Mouse (Mus musculus): ENCODE data around the gene Cntn6. TPM values are rescaled to one million over a fixed set of nuclear protein-coding genes. Genes with fewer than 3 reads are reported as not detected.

Gene Cntn6
- polyA plus RNA-seq, 1 experiment from 2014 or later = 0.73 TPM

GRCm38 (mm10) chr6:104688439-104689125, 196.0 kb downstream of the Cntn6 start:
- Histone ChIP-seq H3K9ac (ENCODE audit: low read length) (no peak overlapping the region), H3K27me3 (replicated peaks; ENCODE audit: control insufficient read depth, insufficient read depth, low read length) (no peaks in the 10 kb centered on the region), H3K27ac (ENCODE audit: low read depth) (no peak overlapping the region), H3K36me3 (ENCODE audit: control insufficient read depth, insufficient read depth, low read length) (no peaks in the 10 kb centered on the region), H3K4me1 (replicated peaks; ENCODE audit: control insufficient read depth, insufficient read depth, low read length) (no peaks in the 10 kb centered on the region), H3K4me2 (ENCODE audit: low read length) (no peak overlapping the region), H3K4me3 (ENCODE audit: low read depth, low read length) (no peak overlapping the region), H3K9me3 (ENCODE audit: control insufficient read depth, low read length) (no peaks in the 10 kb centered on the region)
- WGBS = 85% methylated on average over 6 of the region's 6 CpGs
- DNase-seq (ENCODE audit: low spot score) = no peak
- no peak for ATAC-seq (replicated peaks; ENCODE audit: low FRiP score, low TSS enrichment, low read depth)

- DNase-seq (ENCODE audit: low spot score) (no peak), ATAC-seq (replicated peaks; ENCODE audit: low FRiP score, low TSS enrichment, low read depth) (no peak)
- Histone ChIP-seq H3K4me1 (replicated peaks; ENCODE audit: control insufficient read depth, insufficient read depth, low read length) (no peaks in the 10 kb centered on the region), H3K9ac (ENCODE audit: low read length) (no peak overlapping the region), H3K9me3 (ENCODE audit: control insufficient read depth, low read length) (no peaks in the 10 kb centered on the region), H3K4me3 (ENCODE audit: low read depth, low read length) (no peak overlapping the region), H3K4me2 (ENCODE audit: low read length) (no peak overlapping the region), H3K36me3 (ENCODE audit: control insufficient read depth, insufficient read depth, low read length) (no peaks in the 10 kb centered on the region), H3K27ac (ENCODE audit: low read depth) (no peak overlapping the region), H3K27me3 (replicated peaks; ENCODE audit: control insufficient read depth, insufficient read depth, low read length) (no peaks in the 10 kb centered on the region)
- WGBS = 88% methylated on average over 1 of the region's 1 CpGs
Measured at GRCm38 (mm10) chr6:104728571-104728970, 236.0 kb downstream of the Cntn6 start.

- Histone ChIP-seq H3K9ac (ENCODE audit: low read length) (no peak overlapping the region), H3K9me3 (ENCODE audit: control insufficient read depth, low read length) (no peaks in the 10 kb centered on the region), H3K4me3 (ENCODE audit: low read depth, low read length) (no peak overlapping the region), H3K27ac (ENCODE audit: low read depth) (no peak overlapping the region), H3K36me3 (ENCODE audit: control insufficient read depth, insufficient read depth, low read length) (no peaks in the 10 kb centered on the region), H3K27me3 (replicated peaks; ENCODE audit: control insufficient read depth, insufficient read depth, low read length) (no peaks in the 10 kb centered on the region), H3K4me2 (ENCODE audit: low read length) (no peak overlapping the region), H3K4me1 (replicated peaks; ENCODE audit: control insufficient read depth, insufficient read depth, low read length) (no peaks in the 10 kb centered on the region)
- no peak for ATAC-seq (replicated peaks; ENCODE audit: low FRiP score, low TSS enrichment, low read depth)
- WGBS = 91% methylated on average over 1 of the region's 1 CpGs
- DNase-seq (ENCODE audit: low spot score) = no peak
Measured at GRCm38 (mm10) chr6:104734256-104734655, 241.7 kb downstream of the Cntn6 start.

GRCm38 (mm10) chr6:104738999-104739398, 246.4 kb downstream of the Cntn6 start:
- Histone ChIP-seq H3K4me2 (ENCODE audit: low read length) (no peak overlapping the region), H3K9ac (ENCODE audit: low read length) (no peak overlapping the region), H3K9me3 (ENCODE audit: control insufficient read depth, low read length) (no peaks in the 10 kb centered on the region), H3K27me3 (replicated peaks; ENCODE audit: control insufficient read depth, insufficient read depth, low read length) (no peaks in the 10 kb centered on the region), H3K36me3 (ENCODE audit: control insufficient read depth, insufficient read depth, low read length) (no peaks in the 10 kb centered on the region), H3K4me1 (replicated peaks; ENCODE audit: control insufficient read depth, insufficient read depth, low read length) (no peaks in the 10 kb centered on the region), H3K4me3 (ENCODE audit: low read depth, low read length) (no peak overlapping the region), H3K27ac (ENCODE audit: low read depth) (no peak overlapping the region)
- no peak for DNase-seq (ENCODE audit: low spot score)
- WGBS = 89% methylated on average over 4 of the region's 4 CpGs
- no peak for ATAC-seq (replicated peaks; ENCODE audit: low FRiP score, low TSS enrichment, low read depth)

- H3K9me3 ChIP-seq (ENCODE audit: control insufficient read depth, low read length) = no peaks in the 10 kb centered on the region
- ATAC-seq (replicated peaks; ENCODE audit: low FRiP score, low TSS enrichment, low read depth) (peak; percentile 43; the same call in 1 of the 2 replicates), DNase-seq (ENCODE audit: low spot score) (no peak)
- H3K27me3 ChIP-seq (replicated peaks; ENCODE audit: control insufficient read depth, insufficient read depth, low read length) = no peaks in the 10 kb centered on the region
- H3K4me3 ChIP-seq (ENCODE audit: low read depth, low read length) = no peak overlapping the region
- H3K36me3 ChIP-seq (ENCODE audit: control insufficient read depth, insufficient read depth, low read length) = no peaks in the 10 kb centered on the region
- H3K4me1 ChIP-seq (replicated peaks; ENCODE audit: control insufficient read depth, insufficient read depth, low read length) = no peaks in the 10 kb centered on the region
- no peak overlapping the region for H3K27ac ChIP-seq (ENCODE audit: low read depth)
- no peak overlapping the region for H3K9ac ChIP-seq (ENCODE audit: low read length)
- no peak overlapping the region for H3K4me2 ChIP-seq (ENCODE audit: low read length)
Measured at GRCm38 (mm10) chr6:104758125-104758524, 265.5 kb downstream of the Cntn6 start.

GRCm38 (mm10) chr6:104761226-104761625, 268.6 kb downstream of the Cntn6 start:
- Histone ChIP-seq H3K4me2 (ENCODE audit: low read length) (no peak overlapping the region), H3K9me3 (ENCODE audit: control insufficient read depth, low read length) (no peaks in the 10 kb centered on the region), H3K36me3 (ENCODE audit: control insufficient read depth, insufficient read depth, low read length) (no peaks in the 10 kb centered on the region), H3K9ac (ENCODE audit: low read length) (no peak overlapping the region), H3K4me3 (ENCODE audit: low read depth, low read length) (no peak overlapping the region), H3K27me3 (replicated peaks; ENCODE audit: control insufficient read depth, insufficient read depth, low read length) (no peaks in the 10 kb centered on the region), H3K4me1 (replicated peaks; ENCODE audit: control insufficient read depth, insufficient read depth, low read length) (no peaks in the 10 kb centered on the region), H3K27ac (ENCODE audit: low read depth) (no peak overlapping the region)
- DNase-seq (ENCODE audit: low spot score) = no peak
- no peak for ATAC-seq (replicated peaks; ENCODE audit: low FRiP score, low TSS enrichment, low read depth)
- WGBS = 71% methylated on average over 3 of the region's 3 CpGs

- Histone ChIP-seq H3K4me2 (ENCODE audit: low read length) (no peak overlapping the region), H3K27me3 (replicated peaks; ENCODE audit: control insufficient read depth, insufficient read depth, low read length) (no peaks in the 10 kb centered on the region), H3K9ac (ENCODE audit: low read length) (no peak overlapping the region), H3K9me3 (ENCODE audit: control insufficient read depth, low read length) (no peaks in the 10 kb centered on the region), H3K27ac (ENCODE audit: low read depth) (no peak overlapping the region), H3K4me3 (ENCODE audit: low read depth, low read length) (no peak overlapping the region), H3K36me3 (ENCODE audit: control insufficient read depth, insufficient read depth, low read length) (no peaks in the 10 kb centered on the region), H3K4me1 (replicated peaks; ENCODE audit: control insufficient read depth, insufficient read depth, low read length) (no peaks in the 10 kb centered on the region)
- no peak for ATAC-seq (replicated peaks; ENCODE audit: low FRiP score, low TSS enrichment, low read depth)
- DNase-seq (ENCODE audit: low spot score) = no peak
- WGBS = 99% methylated on average over 3 of the region's 3 CpGs
Measured at GRCm38 (mm10) chr6:104783891-104784290, 291.3 kb downstream of the Cntn6 start.

GRCm38 (mm10) chr6:104787502-104787901, 294.9 kb downstream of the Cntn6 start:
- Histone ChIP-seq H3K4me3 (ENCODE audit: low read depth, low read length) (no peak overlapping the region), H3K27ac (ENCODE audit: low read depth) (no peak overlapping the region), H3K27me3 (replicated peaks; ENCODE audit: control insufficient read depth, insufficient read depth, low read length) (no peaks in the 10 kb centered on the region), H3K36me3 (ENCODE audit: control insufficient read depth, insufficient read depth, low read length) (no peaks in the 10 kb centered on the region), H3K9me3 (ENCODE audit: control insufficient read depth, low read length) (no peaks in the 10 kb centered on the region), H3K4me2 (ENCODE audit: low read length) (no peak overlapping the region), H3K9ac (ENCODE audit: low read length) (no peak overlapping the region), H3K4me1 (replicated peaks; ENCODE audit: control insufficient read depth, insufficient read depth, low read length) (no peaks in the 10 kb centered on the region)
- DNase-seq (ENCODE audit: low spot score) (no peak), ATAC-seq (replicated peaks; ENCODE audit: low FRiP score, low TSS enrichment, low read depth) (no peak)
- WGBS = 76% methylated on average over 2 of the region's 2 CpGs

- Histone ChIP-seq H3K4me1 (replicated peaks; ENCODE audit: control insufficient read depth, insufficient read depth, low read length) (no peaks in the 10 kb centered on the region), H3K4me2 (ENCODE audit: low read length) (no peak overlapping the region), H3K9me3 (ENCODE audit: control insufficient read depth, low read length) (no peaks in the 10 kb centered on the region), H3K36me3 (ENCODE audit: control insufficient read depth, insufficient read depth, low read length) (no peaks in the 10 kb centered on the region), H3K9ac (ENCODE audit: low read length) (no peak overlapping the region), H3K27ac (ENCODE audit: low read depth) (no peak overlapping the region), H3K27me3 (replicated peaks; ENCODE audit: control insufficient read depth, insufficient read depth, low read length) (no peaks in the 10 kb centered on the region), H3K4me3 (ENCODE audit: low read depth, low read length) (no peak overlapping the region)
- WGBS = 53% methylated on average over 4 of the region's 4 CpGs
- ATAC-seq (replicated peaks; ENCODE audit: low FRiP score, low TSS enrichment, low read depth) = no peak
- DNase-seq (ENCODE audit: low spot score) = no peak
Measured at GRCm38 (mm10) chr6:104808526-104808925, 315.9 kb downstream of the Cntn6 start.

Measured in intestine, embryonic 14.5 days (tissue).